Mouse (Mus musculus): Measurements from ENCODE around the gene Arhgap27. TPM values are rescaled to one million over a fixed set of nuclear protein-coding genes. Genes with fewer than 3 reads are reported as not detected.
A peak's percentile ranks its signal among the peaks of the same experiment; 100 is the strongest.

Arhgap27 gene
- polyA plus RNA-seq, 1 experiment from 2014 or later: 2.8 TPM

DNA sequence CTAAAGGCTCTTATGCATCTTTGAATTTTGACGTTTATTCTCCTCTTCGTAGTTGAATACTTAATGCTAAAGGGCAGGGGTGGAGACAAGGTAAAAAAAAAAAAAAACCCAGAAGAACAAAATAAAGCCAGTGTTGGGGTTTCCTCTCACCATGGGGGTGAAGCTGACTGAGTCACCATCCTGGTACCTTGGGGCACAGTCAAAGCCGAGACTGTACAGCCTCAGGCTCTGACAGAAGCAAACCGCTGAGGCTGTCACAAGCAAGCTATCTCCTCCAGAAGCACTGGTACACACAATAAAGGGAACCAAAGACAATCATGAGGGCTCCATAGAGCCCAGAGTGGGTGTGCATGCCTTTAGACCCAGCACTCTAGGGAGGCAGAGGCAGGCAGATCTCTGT, 9.1 kb upstream of the Arhgap27 start:
- no peaks in the 10 kb centered on the region for H3K27me3 ChIP-seq (ENCODE audit: control insufficient read depth, insufficient read depth, low read length)
- no peaks in the 10 kb centered on the region for H3K4me1 ChIP-seq (ENCODE audit: control insufficient read depth, insufficient read depth, low read length)
- H3K9me3 ChIP-seq (ENCODE audit: control insufficient read depth, low read length): no peaks in the 10 kb centered on the region
- WGBS: 95% methylated on average over 4 of the region's 4 CpGs
- no peak for ATAC-seq (ENCODE audit: low FRiP score)
- H3K36me3 ChIP-seq (ENCODE audit: control insufficient read depth, insufficient read depth, low read length): peaks cover 3% of the 10 kb centered on the region; the same call in 1 of the 2 replicates
- no peak overlapping the region for H3K9ac ChIP-seq (ENCODE audit: low read length)
- H3K4me2 ChIP-seq: no peak overlapping the region
- H3K4me3 ChIP-seq (ENCODE audit: low read depth, low read length): no peak overlapping the region
- DNase-seq (ENCODE audit: low spot score, missing footprints): no peak
- H3K27ac ChIP-seq (ENCODE audit: low read depth, low read length): no peak overlapping the region

- no peak overlapping the region for H3K4me2 ChIP-seq
- H3K36me3 ChIP-seq (ENCODE audit: control insufficient read depth, insufficient read depth, low read length): peaks cover 3% of the 10 kb centered on the region; the same call in 1 of the 2 replicates
- H3K27me3 ChIP-seq (ENCODE audit: control insufficient read depth, insufficient read depth, low read length): no peaks in the 10 kb centered on the region
- no peaks in the 10 kb centered on the region for H3K9me3 ChIP-seq (ENCODE audit: control insufficient read depth, low read length)
- no peak overlapping the region for H3K27ac ChIP-seq (ENCODE audit: low read depth, low read length)
- ATAC-seq (ENCODE audit: low FRiP score) (no peak), DNase-seq (ENCODE audit: low spot score, missing footprints) (no peak)
- H3K4me1 ChIP-seq (ENCODE audit: control insufficient read depth, insufficient read depth, low read length): no peaks in the 10 kb centered on the region
- H3K9ac ChIP-seq (ENCODE audit: low read length): no peak overlapping the region
- no peak overlapping the region for H3K4me3 ChIP-seq (ENCODE audit: low read depth, low read length)
- 91% methylated on average over 3 of the region's 3 CpGs for WGBS
Measured at GRCm38 (mm10) chr11:103372068-103372467, 8.6 kb upstream of the Arhgap27 start.

GRCm38 (mm10) chr11:103371222-103371539, 7.7 kb upstream of the Arhgap27 start:
- ATAC-seq (ENCODE audit: low FRiP score) (no peak), DNase-seq (ENCODE audit: low spot score, missing footprints) (no peak)
- no peak overlapping the region for H3K9ac ChIP-seq (ENCODE audit: low read length)
- WGBS: 79% methylated on average over 3 of the region's 3 CpGs
- H3K9me3 ChIP-seq (ENCODE audit: control insufficient read depth, low read length): no peaks in the 10 kb centered on the region
- H3K4me3 ChIP-seq (ENCODE audit: low read depth, low read length): no peak overlapping the region
- H3K4me1 ChIP-seq (ENCODE audit: control insufficient read depth, insufficient read depth, low read length): no peaks in the 10 kb centered on the region
- no peaks in the 10 kb centered on the region for H3K36me3 ChIP-seq (ENCODE audit: control insufficient read depth, insufficient read depth, low read length)
- no peak overlapping the region for H3K4me2 ChIP-seq
- no peaks in the 10 kb centered on the region for H3K27me3 ChIP-seq (ENCODE audit: control insufficient read depth, insufficient read depth, low read length)
- H3K27ac ChIP-seq (ENCODE audit: low read depth, low read length): no peak overlapping the region

DNA sequence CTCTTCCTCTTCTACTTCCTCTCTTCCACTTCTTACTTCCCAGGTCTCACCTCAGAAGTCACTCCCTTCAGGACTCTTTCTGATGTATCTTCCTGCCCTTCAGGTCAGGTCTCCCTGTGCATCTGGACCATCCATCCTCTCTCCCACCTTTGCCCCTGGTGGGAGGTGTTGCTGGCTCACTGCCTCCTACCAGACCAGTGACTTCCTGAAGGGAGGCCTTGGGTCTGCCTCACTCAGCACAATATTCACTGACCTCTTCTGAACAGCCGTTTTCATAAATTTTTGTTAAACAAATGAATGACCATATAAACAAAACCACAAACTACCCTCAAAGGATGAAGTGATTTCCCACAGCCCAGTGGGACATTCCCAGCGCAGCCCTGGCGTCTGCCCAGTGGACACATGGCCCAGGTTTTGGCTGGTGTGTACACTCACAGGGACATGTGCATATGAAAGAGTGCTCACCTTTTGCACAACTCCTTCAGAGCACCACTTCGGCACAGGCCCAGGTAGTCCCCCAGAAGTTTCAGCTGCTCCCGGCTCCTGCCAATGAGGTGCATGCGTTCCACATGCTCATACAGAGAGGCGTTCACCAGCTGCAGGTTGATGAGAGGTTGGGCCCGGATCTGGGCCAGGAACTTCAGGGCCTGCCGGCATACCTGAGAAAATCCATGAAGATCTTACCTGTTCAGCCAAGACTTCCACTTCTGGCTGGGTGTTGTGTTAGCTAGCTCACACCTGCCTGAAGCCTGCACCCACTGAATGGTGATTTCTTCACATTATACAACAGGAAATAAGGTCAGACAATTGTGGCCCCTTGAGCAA, 7.1 kb upstream of the Arhgap27 start:
- H3K9me3 ChIP-seq (ENCODE audit: control insufficient read depth, low read length): no peaks in the 10 kb centered on the region
- DNase-seq (ENCODE audit: low spot score, missing footprints) (no peak), ATAC-seq (ENCODE audit: low FRiP score) (no peak)
- no peak overlapping the region for H3K27ac ChIP-seq (ENCODE audit: low read depth, low read length)
- H3K27me3 ChIP-seq (ENCODE audit: control insufficient read depth, insufficient read depth, low read length): no peaks in the 10 kb centered on the region
- H3K9ac ChIP-seq (ENCODE audit: low read length): no peak overlapping the region
- H3K4me2 ChIP-seq: no peak overlapping the region
- H3K36me3 ChIP-seq (ENCODE audit: control insufficient read depth, insufficient read depth, low read length): no peaks in the 10 kb centered on the region
- H3K4me3 ChIP-seq (ENCODE audit: low read depth, low read length): no peak overlapping the region
- H3K4me1 ChIP-seq (ENCODE audit: control insufficient read depth, insufficient read depth, low read length): no peaks in the 10 kb centered on the region
- WGBS: 88% methylated on average over 9 of the region's 9 CpGs

GRCm38 (mm10) chr11:103365530-103365929, 2.0 kb upstream of the Arhgap27 start:
- Histone ChIP-seq H3K27ac (ENCODE audit: low read depth, low read length) (no peak overlapping the region), H3K9ac (ENCODE audit: low read length) (no peak overlapping the region), H3K4me3 (ENCODE audit: low read depth, low read length) (no peak overlapping the region), H3K9me3 (ENCODE audit: control insufficient read depth, low read length) (no peaks in the 10 kb centered on the region), H3K27me3 (ENCODE audit: control insufficient read depth, insufficient read depth, low read length) (peaks cover 40% of the 10 kb centered on the region), H3K4me1 (ENCODE audit: control insufficient read depth, insufficient read depth, low read length) (peaks cover 13% of the 10 kb centered on the region), H3K4me2 (no peak overlapping the region), H3K36me3 (ENCODE audit: control insufficient read depth, insufficient read depth, low read length) (no peaks in the 10 kb centered on the region)
- WGBS: 90% methylated on average over 4 of the region's 4 CpGs
- ATAC-seq (ENCODE audit: low FRiP score) (no peak), DNase-seq (ENCODE audit: low spot score, missing footprints) (no peak)

DNA sequence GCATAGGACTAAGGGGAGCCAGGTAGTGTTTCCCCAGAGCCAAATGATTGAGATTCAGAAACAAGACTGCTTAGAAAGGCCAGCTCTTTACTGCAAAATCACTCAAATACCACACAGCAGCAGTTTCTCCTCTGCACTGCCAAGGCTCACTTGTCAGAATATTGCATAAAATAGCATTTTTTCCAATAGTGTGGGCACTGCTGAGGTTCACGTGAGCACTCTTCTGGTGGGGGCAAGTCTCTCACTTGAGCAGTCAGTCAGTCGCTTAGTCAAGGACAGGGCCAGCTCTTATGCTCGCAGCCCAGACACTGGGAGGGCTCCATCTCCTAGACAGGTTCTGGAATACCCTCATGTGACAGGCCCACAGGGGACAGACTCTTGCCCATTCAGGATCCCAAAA, 1.5 kb upstream of the Arhgap27 start:
- Histone ChIP-seq H3K9me3 (ENCODE audit: control insufficient read depth, low read length) (no peaks in the 10 kb centered on the region), H3K36me3 (ENCODE audit: control insufficient read depth, insufficient read depth, low read length) (no peaks in the 10 kb centered on the region), H3K4me2 (no peak overlapping the region), H3K4me1 (ENCODE audit: control insufficient read depth, insufficient read depth, low read length) (peaks cover 17% of the 10 kb centered on the region), H3K9ac (ENCODE audit: low read length) (no peak overlapping the region), H3K27ac (ENCODE audit: low read depth, low read length) (no peak overlapping the region), H3K4me3 (ENCODE audit: low read depth, low read length) (no peak overlapping the region), H3K27me3 (ENCODE audit: control insufficient read depth, insufficient read depth, low read length) (peaks cover 45% of the 10 kb centered on the region)
- 85% methylated on average over 3 of the region's 3 CpGs for WGBS
- no peak for ATAC-seq (ENCODE audit: low FRiP score)
- no peak for DNase-seq (ENCODE audit: low spot score, missing footprints)

DNA sequence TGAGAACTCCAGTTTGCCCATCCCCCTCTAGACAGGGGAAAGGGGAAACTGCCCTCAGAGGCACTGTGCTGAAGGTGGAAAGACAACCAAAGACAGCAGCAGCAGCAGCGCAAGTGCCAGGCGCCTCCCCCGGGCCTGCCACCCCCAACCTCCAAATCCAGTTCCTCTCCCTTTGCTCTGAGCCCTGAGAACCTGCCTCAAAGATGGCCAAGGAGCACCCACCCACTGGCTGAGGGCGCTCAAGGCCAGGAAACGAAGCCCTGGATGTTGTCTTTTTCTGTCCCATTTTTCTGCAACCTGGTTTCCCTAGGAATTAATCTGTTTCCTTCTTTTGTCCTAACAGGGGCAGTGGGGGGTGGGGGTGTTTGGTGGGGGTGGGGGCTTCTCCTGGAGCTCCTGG, 843 bp upstream of the Arhgap27 start:
- WGBS: 31% methylated on average over 5 of the region's 5 CpGs
- Histone ChIP-seq H3K36me3 (ENCODE audit: control insufficient read depth, insufficient read depth, low read length) (no peaks in the 10 kb centered on the region), H3K27me3 (ENCODE audit: control insufficient read depth, insufficient read depth, low read length) (peaks cover 52% of the 10 kb centered on the region), H3K4me2 (no peak overlapping the region), H3K27ac (ENCODE audit: low read depth, low read length) (no peak overlapping the region), H3K4me3 (ENCODE audit: low read depth, low read length) (no peak overlapping the region), H3K9ac (ENCODE audit: low read length) (no peak overlapping the region), H3K4me1 (ENCODE audit: control insufficient read depth, insufficient read depth, low read length) (peaks cover 20% of the 10 kb centered on the region), H3K9me3 (ENCODE audit: control insufficient read depth, low read length) (no peaks in the 10 kb centered on the region)
- DNase-seq (ENCODE audit: low spot score, missing footprints): no peak
- ATAC-seq (ENCODE audit: low FRiP score): no peak

DNA sequence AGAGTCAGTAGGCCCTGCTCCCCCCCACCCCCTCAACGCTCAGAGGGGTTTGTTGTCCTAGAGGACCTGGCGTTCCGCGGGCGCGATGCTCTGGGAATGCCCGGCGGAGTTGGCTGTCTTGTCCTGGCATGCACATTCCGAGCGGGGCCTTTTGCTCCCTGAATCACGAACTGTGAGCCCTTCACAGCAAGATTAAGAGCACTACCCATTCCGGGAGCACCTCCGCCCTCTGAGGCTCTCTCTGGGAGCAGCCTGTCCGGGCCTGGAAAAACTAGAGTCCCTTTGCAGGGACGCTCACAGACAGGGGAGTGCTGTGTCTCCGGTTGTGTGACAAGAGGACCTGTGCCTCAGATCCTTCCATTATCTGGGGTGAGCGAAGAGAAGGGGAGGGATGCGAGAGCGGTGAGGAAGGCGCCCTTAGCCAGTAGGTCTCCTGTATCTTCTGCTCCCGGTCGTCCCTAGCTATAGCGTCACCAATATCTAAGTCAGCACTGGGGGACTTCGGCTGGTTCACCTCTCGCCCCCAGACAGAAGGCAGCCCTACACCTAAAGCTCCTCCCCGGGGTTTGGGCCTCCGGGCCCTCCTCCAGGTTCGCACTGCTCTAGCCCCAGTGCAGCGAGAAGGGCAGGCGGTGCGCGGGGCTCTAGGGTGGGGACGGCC, 841 bp downstream of the Arhgap27 start:
- Histone ChIP-seq H3K27ac (ENCODE audit: low read depth, low read length) (no peak overlapping the region), H3K4me3 (ENCODE audit: low read depth, low read length) (peak overlapping the region; percentile 29), H3K9ac (ENCODE audit: low read length) (peak overlapping the region; percentile 45), H3K27me3 (ENCODE audit: control insufficient read depth, insufficient read depth, low read length) (peaks cover 56% of the 10 kb centered on the region), H3K36me3 (ENCODE audit: control insufficient read depth, insufficient read depth, low read length) (no peaks in the 10 kb centered on the region), H3K4me2 (peak overlapping the region; percentile 57), H3K9me3 (ENCODE audit: control insufficient read depth, low read length) (no peaks in the 10 kb centered on the region), H3K4me1 (ENCODE audit: control insufficient read depth, insufficient read depth, low read length) (peaks cover 20% of the 10 kb centered on the region)
- ATAC-seq (ENCODE audit: low FRiP score) (no peak), DNase-seq (ENCODE audit: low spot score, missing footprints) (peak; percentile 94)
- WGBS: 0% methylated on average over 33 of the region's 33 CpGs

- Histone ChIP-seq H3K27ac (ENCODE audit: low read depth, low read length) (no peak overlapping the region), H3K9me3 (ENCODE audit: control insufficient read depth, low read length) (no peaks in the 10 kb centered on the region), H3K36me3 (ENCODE audit: control insufficient read depth, insufficient read depth, low read length) (no peaks in the 10 kb centered on the region), H3K4me3 (ENCODE audit: low read depth, low read length) (no peak overlapping the region), H3K9ac (ENCODE audit: low read length) (peak overlapping the region; percentile 1; the same call in 1 of the 2 replicates), H3K27me3 (ENCODE audit: control insufficient read depth, insufficient read depth, low read length) (peaks cover 56% of the 10 kb centered on the region), H3K4me2 (peak overlapping the region; percentile 57), H3K4me1 (ENCODE audit: control insufficient read depth, insufficient read depth, low read length) (peaks cover 20% of the 10 kb centered on the region)
- no peak for ATAC-seq (ENCODE audit: low FRiP score)
- WGBS: 1% methylated on average over 13 of the region's 13 CpGs
- DNase-seq (ENCODE audit: low spot score, missing footprints): peak; percentile 91
Measured at GRCm38 (mm10) chr11:103362054-103362432, 1.4 kb downstream of the Arhgap27 start.

Data from midbrain, embryonic 11.5 days (tissue).